Mouse (Mus musculus) left cerebral cortex, adult 11 months (tissue): ENCODE measurements at regions not wholly inside any gene's neighbourhood (a gene's known extent, or its start where the extent isn't known, plus 50 kb on each side); places are given as distances from the start of the nearest gene placed in this dataset.

Experiments used
- DNase-seq: peaks from one replicate; pipeline ENCODE4 v3.0.0; 2022; ENCODE audit warnings: low spot score

DNA sequence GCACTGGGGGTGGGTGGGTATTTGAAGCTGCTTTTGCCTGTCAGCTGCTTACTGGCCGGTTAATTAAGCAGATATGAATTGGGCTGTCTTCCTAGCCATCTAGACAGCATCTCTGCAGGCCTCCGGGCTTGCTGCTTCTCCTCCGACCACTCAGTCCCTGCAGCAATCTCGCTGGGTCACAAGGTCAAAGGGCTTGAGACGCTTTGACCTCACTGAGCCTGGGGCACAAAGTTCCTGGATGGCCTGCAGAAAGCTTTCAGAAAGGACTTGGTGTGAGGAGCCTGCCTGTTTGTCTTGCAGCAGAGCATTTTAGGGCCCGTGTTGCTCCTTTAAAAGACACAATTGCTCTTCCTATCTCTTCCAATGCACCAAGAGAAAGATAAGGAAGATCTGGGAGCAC is 83.7 kb upstream of the Ppp2r5a start:
- DNase-seq = no peak

DNA sequence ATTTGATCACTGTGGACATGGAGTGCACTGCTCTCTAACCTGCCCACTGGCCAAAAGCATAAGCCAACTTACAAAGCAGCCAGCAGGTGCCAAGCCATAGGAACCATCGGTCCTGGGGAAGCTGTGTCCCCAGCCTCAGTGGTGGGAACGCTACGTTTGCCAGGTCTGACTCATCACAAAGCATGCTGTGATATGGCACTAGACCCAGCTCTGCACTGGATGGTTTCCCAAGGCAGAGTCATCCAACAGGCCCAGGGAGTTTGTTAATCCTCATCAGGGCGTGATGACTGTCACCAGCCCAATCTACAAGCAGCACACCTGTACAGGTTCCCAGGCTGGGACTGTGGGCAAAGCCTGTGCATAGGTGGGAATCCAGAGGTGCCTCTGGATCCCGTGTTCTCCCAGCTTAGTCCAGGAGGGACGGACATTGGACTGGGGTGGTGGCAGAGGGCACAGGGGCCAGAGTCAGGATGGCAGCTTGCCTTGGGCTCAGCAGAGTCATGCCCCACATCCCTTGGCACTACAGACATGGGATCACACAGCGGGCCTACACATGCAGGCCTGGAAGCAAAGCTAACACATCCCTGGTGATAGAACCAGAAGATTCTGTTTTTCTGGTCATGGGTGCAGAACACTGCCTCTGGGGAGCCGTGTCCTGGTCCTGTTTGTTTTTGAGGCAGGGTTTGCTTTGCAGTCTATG is 81.8 kb upstream of the Ppp2r5a start:
- no peak for DNase-seq

DNA sequence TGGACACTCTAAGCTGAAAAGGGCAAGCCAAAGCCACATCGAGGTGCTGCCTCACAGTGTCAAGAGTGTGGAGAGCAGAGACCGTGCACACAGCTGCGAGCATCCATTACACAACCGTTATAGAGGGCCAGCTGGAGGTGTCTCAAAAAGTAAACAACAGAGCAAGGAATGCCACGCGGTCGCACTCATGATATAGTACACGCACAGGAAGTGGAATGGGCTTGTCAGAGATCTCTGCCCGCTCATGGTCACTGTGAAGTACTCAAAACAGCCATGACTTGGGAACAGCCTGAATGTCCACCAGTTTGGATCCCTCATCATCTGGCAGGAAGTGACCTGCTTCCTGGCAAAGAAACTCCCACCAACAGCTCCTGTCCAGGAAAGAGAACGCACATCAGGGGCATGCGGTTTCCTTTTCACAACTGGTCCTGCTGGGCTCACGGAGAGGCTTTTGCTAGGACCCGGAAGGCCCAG is 76.9 kb upstream of the Ppp2r5a start:
- DNase-seq = no peak

DNA sequence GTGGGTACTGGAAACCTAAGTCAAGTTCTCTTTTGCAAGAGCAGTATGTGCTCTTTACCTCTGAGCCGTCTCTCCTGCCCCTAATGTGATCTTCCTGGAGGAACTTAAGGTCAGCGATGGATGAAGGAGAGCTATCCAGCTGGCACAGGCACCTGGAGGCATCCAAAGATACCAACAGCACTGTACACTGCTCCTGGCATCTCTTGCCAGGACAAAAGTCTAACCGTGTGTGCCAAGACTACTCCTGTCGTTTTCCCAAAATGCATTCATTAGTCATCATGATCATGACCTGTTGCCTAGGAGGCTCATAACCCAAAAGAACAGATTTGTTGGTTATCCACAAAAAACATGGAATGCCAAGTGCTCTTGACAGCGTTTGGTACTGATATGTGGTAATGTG is 69.5 kb upstream of the Ppp2r5a start:
- DNase-seq = no peak

DNA sequence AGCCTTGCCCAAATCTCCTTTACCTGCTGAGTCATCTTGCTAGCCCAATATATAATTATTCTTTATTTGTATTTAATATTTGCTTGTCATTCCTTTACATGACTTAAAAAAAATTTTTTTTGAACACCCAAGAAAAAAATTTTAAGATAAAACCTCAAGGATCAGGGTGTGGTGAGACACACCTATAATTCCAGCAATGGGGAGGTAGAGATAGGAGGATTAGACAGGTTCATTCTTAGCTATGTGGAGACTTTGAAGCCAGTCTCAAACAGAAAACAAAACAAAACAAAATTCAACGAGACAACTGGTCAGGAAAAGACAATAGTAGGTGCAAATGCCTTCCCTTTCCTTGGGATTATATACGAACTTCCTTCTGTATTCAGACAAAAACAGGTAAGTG is 68.4 kb upstream of the Ppp2r5a start:
- DNase-seq = no peak

DNA sequence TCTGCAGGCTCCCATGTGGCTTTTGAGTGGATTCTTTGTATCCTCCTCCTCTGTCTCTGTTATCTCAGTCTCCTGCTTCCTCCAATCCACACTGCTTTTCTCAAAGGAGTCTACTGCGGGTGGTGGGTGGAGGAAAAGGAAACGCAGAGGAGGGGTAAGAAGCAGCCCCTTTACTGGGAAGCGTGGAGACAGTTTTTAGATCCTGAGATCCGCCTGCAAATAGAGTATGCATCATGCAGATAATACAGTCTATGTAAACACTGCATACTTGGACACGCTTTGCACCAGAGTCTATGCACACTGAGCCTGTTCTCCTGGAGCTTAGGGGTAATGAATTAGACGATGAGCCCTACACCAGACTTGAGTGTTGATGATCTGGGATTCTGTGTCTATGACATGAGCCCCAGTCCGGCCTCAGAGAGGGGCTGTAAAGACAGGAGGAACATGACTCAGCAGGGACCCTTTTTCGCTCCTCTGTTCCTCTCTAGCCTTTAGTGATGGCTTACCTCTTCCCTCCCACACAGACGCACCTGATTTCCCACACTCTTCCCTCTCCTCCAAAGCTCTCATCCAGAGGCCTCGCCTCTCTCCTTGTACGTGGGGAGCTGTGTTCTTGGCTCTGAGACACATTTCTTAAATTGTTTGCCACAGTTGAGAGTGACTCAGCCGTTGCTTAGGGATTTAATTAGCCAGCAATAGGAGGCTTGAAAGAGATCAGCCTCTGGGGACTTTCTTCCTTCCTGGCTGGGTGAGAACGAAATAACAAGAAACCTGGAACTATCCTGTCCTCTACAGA is 67.3 kb upstream of the Ppp2r5a start:
- peak; percentile 78 for DNase-seq

DNA sequence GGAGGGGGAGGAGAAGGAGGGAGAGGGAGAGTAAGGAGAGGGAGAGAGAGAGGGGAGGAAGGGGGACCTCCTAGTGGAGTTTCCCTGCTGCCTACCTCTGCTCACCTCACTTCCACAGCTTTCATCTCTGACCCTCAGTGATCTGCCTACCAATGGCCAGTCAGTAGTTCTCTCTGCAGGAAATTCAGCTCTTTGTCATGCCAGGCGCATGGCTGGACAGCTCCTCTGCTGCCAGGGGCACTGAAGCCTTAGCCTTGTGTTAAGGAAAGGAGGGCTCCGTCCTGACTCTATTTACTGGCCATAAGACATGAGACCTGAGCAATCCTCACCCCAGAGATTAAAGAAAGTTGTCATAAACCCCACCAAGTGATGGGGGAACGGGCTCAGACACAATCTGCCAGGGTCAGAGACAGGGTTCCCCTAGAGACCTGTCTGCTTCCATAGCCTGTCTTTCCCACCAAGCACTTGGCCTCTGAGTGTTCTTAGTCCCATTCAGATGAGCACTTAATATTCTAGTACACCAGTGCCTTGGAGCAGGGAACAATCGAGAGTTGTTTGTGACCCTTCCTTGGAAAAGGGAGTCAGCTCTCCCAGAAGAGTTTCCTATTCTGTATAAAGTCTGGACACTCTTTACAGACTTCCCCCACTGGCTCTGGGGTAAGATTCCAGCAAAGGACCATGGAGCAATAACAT is 65.9 kb upstream of the Ppp2r5a start:
- peak; percentile 31 for DNase-seq

DNA sequence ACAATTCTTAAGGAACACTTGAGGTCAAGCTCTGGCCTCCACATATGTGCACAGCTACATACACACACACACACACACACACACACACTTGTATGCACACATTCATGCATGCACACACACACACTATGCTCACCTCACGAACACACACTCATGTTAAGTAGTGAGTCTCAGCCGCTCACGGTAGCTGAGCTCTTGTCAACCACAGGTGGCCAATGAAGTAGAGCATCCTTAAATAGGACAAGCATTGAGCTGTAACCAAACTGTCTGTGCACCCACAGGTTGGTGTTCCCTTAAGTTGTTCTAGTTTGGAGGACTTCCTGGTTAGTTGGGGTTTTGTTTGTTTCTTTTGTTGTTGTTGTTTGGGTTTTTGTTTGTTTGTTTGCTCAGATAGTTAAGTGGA is 63.2 kb upstream of the Ppp2r5a start:
- DNase-seq = no peak

DNA sequence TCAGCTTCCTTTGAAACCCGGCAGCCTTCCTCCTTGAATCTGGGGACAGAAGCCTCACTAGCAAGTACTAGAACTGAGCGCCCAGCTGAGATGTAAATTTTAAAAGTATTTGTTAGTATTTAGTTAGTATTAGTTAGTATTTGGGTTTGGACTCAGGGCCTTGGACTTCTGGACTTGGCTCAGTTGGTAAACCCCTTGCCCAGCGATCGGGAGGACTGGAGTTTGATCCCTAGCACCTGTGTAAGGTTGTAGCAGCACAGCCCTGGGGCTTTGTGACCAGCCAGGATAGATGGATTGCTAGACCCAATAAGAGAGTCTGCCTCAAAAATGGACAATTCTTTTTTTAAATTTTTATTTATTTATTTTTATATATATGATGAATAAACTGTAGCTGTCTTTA is 62.7 kb upstream of the Ppp2r5a start:
- no peak for DNase-seq

DNA sequence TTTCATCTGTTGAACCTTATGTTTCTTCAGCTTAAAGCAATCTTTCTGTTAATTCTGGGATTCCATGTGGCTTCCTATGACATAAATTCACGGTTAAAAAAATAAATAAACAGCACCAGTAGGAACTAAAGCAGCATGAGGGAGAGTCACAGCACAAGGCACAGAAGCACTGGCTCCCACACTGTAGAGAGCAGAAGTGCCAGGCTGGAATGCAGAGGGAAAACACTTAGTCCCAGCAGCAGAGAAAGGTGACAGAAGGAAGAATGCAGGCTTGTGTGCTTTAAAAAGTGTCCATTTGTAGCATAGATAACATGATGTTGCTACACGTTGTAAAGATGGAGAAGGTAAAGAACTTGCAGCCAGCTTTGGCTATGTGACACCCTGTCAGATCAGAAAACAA is 62.1 kb upstream of the Ppp2r5a start:
- DNase-seq = no peak

DNA sequence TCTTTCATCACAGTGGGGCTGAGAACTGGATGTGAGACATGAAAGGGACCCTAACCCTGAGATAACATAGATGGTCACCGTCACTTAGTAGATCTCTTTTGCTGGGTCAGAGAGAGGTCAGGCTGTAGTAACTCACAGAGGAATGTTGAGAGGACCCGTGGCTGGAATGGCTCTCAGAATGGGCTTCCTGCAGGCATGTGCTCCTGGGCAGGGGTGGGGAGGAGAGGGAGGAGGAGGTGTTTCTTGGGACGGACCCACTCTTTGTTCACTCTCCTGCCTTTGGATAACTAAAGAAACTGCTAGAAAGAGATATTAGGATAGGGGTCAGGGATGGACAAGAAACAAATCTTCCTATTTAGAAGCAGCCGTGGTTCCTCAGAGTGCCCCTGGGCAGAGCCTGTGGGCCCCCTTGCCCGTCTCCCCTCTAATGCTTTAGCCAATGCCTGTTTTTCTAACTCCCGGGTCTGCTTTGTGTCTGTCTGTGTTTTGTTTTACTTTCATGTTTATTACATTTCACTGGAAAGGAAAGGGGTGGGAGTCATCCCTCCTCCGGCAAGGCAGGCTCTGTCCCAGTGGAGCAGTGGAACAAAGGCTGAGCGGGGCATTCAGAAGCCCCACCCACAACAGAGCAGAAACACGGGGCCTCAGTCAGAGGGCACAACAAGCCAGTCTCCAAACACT is 58.9 kb upstream of the Ppp2r5a start:
- no peak for DNase-seq

DNA sequence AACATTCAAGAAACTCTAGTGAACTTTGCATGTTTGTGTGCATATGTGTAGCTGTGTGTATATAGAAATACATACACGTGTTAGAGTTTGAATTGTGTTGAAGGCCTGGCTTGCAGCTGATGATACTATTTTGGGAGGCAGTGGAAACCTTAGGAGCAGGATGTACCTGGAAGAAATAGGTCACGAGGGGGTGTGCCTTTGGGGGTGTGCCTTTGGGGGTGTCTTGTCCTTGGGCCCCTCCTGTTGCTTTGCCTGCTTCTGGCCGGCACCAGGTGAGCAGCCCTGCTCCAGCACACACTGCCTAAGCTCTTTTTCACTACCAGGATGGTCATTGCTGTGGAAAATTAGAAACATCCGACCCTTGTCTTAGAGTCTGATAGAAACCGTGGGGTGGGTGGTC is 56.0 kb upstream of the Ppp2r5a start:
- no peak for DNase-seq

DNA sequence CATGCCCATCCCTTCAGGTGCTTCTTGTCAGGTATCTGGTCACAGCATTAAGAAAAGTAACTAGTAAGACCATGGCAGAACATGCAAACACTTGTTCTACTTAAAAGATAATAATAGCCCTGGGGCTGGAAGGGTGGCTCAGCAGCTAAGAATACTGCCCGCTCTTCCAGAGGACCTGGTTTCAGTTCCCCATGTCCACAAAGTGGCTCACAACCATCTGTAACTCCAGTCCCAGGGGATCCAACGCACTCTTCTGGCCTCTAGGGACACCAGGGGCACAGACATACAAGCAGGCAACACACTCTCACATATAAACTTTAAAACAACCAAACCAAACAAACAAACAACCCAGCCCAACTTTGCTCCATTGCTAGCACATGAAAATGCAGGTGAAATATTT is 55.2 kb upstream of the Ppp2r5a start:
- DNase-seq = no peak

DNA sequence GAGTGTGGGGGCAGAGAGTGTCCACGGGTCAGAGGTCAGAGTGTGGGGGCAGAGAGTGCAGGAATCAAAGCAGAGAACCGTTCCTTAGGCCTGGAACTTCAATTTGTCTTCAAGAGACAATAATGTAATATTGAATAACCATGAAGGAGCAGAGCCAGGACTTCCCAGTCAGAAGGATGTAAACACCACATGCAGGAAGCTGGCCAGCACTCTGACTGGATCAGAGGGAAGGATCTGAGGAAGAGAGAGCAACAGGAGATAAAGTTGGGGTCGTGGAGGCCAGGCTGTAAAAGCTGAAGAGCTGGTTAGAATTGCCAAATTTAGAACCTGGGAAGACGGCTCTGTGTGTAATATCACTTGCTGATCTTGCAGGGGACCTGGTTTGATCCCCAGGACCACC is 54.0 kb upstream of the Ppp2r5a start:
- no peak for DNase-seq

DNA sequence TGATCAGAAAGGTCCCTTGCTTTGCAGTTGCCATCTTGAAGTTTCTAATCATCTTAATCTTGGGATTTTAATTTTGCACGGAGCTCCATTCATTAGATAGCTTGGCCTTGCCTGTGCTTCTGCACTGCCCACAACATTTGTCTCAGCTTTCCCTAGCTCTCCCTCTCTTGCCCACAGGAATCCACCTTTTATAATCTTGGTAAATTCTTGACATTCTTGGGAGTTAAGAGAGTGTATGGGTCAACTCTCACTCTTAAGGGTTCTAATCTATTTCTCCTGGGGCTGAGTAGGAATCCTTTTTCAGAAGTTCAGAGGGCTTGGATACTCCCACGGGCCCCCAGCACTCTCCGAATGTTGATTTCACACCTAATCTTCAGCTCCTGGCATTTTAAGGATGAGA is 51.5 kb upstream of the Ppp2r5a start:
- DNase-seq = no peak

DNA sequence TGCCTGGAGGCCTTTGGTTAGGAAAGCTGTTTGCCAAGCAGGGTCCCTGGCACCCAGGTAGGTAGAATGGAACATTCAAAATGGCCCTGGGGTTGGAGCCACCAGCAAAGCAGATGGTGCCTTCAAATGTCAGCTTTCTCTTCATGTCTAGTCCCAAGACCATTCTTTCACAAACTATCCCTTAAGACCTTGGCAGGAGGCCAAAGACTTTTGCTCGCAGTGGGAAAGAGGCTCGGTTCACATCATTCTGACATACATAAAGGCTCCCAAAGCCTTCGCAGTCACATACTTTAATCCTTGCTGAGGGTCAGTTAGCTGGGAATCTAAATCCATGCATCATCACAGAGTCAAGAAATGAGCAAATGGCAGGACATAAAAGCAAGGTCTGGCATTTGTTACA is 50.5 kb upstream of the Ppp2r5a start:
- no peak for DNase-seq
